Mouse (Mus musculus) lung, postnatal 0 days (tissue): ENCODE measurements at regions not wholly inside any gene's neighbourhood (a gene's known extent, or its start where the extent isn't known, plus 50 kb on each side); places are given as distances from the start of the nearest gene placed in this dataset.
"Not testable (repeated sequence)": the region's sequence is repeated elsewhere in the genome, so short reads cannot be mapped to it uniquely, and the experiment has no call there.

Experiments used
- ATAC-seq: fragments of 200-750 bp; cut with Nextera tagmentation; 2 replicates; pipeline ENCODE4 v1.8.0; 2017; ENCODE audit warnings: moderate library complexity
- DNase-seq: peaks from one replicate; pipeline ENCODE4 v3.0.0-alpha.2; 2016; ENCODE audit warnings: low spot score
- H3K27ac ChIP-seq: fragments of 300-500 bp; sonication (generic); 2 replicates; pipeline ENCODE4 v1.5.1; 2014; ENCODE audit warnings: antibody characterized with exemption, mild to moderate bottlenecking, low read length, mixed read lengths
- H3K27me3 ChIP-seq: fragments of 300-500 bp; sonication (generic); replicated peaks from 2 replicates; pipeline ENCODE4 v1.6.1; 2014; ENCODE audit warnings: low read length, mixed read lengths; ENCODE audit not compliant: insufficient read depth
- H3K36me3 ChIP-seq: fragments of 300-500 bp; sonication (generic); 2 replicates; pipeline ENCODE4 v1.6.1; 2014; ENCODE audit warnings: low read length, mixed read lengths; ENCODE audit not compliant: insufficient read depth
- H3K4me1 ChIP-seq: fragments of 300-500 bp; sonication (generic); 2 replicates; pipeline ENCODE4 v1.6.1; 2014; ENCODE audit warnings: antibody characterized with exemption, low read depth, low read length, mixed read lengths; ENCODE audit not compliant: insufficient read depth
- H3K4me2 ChIP-seq: fragments of 300-500 bp; sonication (generic); replicated peaks from 2 replicates; pipeline ENCODE4 v1.6.1; 2014; ENCODE audit warnings: low read depth, mild to moderate bottlenecking, low read length, moderate library complexity, mixed read lengths
- H3K4me3 ChIP-seq: fragments of 300-500 bp; sonication (generic); 2 replicates; pipeline ENCODE4 v1.5.1; 2014; ENCODE audit warnings: low read depth, low read length
- H3K9ac ChIP-seq: fragments of 300-500 bp; sonication (generic); replicated peaks from 2 replicates; pipeline ENCODE4 v1.6.1; 2014; ENCODE audit warnings: low read depth, mild to moderate bottlenecking
- H3K9me3 ChIP-seq: fragments of 300-500 bp; sonication (generic); 2 replicates; pipeline ENCODE4 v1.6.1; 2016; ENCODE audit warnings: low read length, mixed read lengths
- CTCF ChIP-seq: IDR thresholded peaks from 2 replicates; pipeline ENCODE4 v1.5.1; 2016; ENCODE audit warnings: antibody characterized with exemption, mild to moderate bottlenecking
- EP300 ChIP-seq: IDR thresholded peaks from 2 replicates; pipeline ENCODE4 v1.6.1; 2016; ENCODE audit warnings: antibody characterized with exemption, mild to moderate bottlenecking, control low read depth
- WGBS: fragments of 180-500 bp; shearing (Covaris S2); extraction: QIAGEN DNeasy Blood & Tissue Kit; methylation state at CpG from one replicate; pipeline ENCODE4 v1.1.7; 2014; 5-methylcytosine and 5-hydroxymethylcytosine counted together

DNA sequence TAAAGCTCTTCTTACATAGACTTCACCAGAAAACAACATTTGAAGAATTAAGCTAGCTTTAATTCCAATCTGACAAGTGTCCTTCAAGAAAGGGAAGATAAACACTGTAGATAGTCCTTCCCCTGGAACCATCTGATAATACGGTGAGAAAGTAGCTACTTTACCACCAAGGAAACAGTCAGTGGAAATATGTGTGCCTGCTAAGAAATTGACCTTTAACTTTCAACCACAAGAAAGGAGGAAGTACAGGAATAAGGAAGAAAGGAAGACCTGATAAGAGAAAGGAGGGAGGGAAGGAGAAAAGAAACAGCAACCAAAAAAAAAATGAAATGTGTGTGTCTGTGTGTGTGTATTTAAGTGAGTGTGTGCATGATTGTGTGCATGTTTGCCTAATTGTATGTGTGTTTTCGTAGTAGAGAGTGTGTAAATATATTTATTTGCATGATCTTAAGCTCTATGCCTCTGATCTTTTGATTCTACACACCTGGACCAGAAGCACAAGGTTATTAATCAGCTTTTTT, 831.3 kb downstream of the Pla2g4a start:
- no peak for ATAC-seq
- H3K9me3 ChIP-seq, result no peaks in the 10 kb centered on the region
- WGBS, result 27% methylated on average over 2 of the region's 2 CpGs

DNA sequence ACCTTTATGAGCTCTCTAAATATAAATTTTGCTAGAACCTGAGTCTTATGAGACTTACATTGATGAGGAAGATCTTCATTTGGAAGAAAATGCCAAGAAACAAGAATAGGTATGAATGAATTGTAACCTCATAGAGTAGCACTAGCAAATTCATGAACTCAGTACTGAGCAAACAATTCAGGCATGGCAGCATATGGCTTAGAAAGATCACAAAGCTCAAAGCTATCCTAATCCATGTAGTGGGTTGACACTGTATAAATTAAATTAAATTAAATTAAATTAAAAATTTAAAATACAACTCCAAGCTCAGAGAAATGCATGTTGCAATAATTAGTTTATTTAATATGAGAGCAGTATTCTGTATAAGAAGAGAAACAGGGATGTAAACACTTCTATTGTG, 832.0 kb downstream of the Pla2g4a start:
- H3K9ac ChIP-seq, result no peak overlapping the region
- DNase-seq (no peak), ATAC-seq (no peak)
- no peak overlapping the region for H3K27ac ChIP-seq
- TF ChIP-seq EP300 (no peak), CTCF (no peak)
- no peaks in the 10 kb centered on the region for H3K27me3 ChIP-seq
- H3K36me3 ChIP-seq, result no peaks in the 10 kb centered on the region
- no peaks in the 10 kb centered on the region for H3K9me3 ChIP-seq
- no peak overlapping the region for H3K4me3 ChIP-seq
- no peak overlapping the region for H3K4me2 ChIP-seq
- H3K4me1 ChIP-seq, result no peaks in the 10 kb centered on the region

More for the DNA sequence above, 831.3 kb downstream of the Pla2g4a start:
- no peak for DNase-seq
- TF ChIP-seq EP300, result no peak
- TF ChIP-seq CTCF, result no peak
- Histone ChIP-seq H3K4me2 (no peak overlapping the region), H3K9ac (no peak overlapping the region), H3K27me3 (no peaks in the 10 kb centered on the region), H3K4me3 (no peak overlapping the region), H3K4me1 (no peaks in the 10 kb centered on the region), H3K27ac (no peak overlapping the region), H3K36me3 (no peaks in the 10 kb centered on the region)

DNA sequence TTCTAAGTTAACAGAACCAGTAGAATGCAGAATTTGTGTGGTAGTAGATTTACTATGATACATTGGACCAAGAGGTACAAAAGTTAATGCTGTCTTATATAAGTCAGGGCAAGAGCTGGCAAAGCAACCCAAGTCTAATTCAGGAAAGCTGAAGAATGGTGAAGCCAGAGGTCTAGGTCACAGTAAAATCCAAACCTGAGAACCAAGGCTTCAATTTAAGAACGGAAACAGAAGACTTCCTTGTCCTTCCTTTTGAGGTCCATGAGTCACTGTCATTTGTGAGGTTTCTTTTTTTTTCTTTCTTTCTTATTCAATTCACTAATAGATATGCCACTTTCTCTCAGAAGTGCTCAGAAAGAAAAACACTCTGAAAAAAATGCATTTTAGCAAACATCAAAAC, 833.4 kb downstream of the Pla2g4a start:
- no peak for ATAC-seq
- 56% methylated on average over 1 of the region's 1 CpGs for WGBS

DNA sequence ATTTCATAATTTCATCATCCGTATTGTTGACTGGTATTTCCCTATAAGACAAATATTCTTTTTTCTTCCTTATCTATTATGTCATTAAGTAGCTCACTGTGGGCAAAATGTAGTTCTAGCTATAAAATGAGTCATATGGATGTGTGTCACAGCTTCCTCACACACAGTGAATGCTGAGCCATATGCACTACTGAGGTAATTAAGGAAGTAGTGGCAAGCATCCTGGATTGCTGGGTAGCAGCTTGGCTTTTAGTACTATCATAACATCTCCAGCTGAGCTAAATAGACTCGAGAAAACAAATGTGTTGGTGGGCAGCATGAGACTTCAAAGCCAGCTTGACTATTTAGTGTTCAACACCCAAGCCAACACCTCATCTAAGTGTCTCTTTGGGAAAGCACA, 857.7 kb downstream of the Pla2g4a start:
- H3K4me1 ChIP-seq, result no peaks in the 10 kb centered on the region
- WGBS, result 60% methylated on average over 2 of the region's 2 CpGs
- H3K9ac ChIP-seq, result no peak overlapping the region
- no peaks in the 10 kb centered on the region for H3K36me3 ChIP-seq
- no peaks in the 10 kb centered on the region for H3K9me3 ChIP-seq
- H3K27me3 ChIP-seq, result no peaks in the 10 kb centered on the region
- TF ChIP-seq EP300 (no peak), CTCF (no peak)
- no peak overlapping the region for H3K27ac ChIP-seq
- no peak for ATAC-seq
- no peak for DNase-seq
- H3K4me3 ChIP-seq, result no peak overlapping the region
- no peak overlapping the region for H3K4me2 ChIP-seq

More for the DNA sequence above, 833.4 kb downstream of the Pla2g4a start:
- no peak for TF ChIP-seq EP300
- TF ChIP-seq CTCF, result no peak
- Histone ChIP-seq H3K9ac (no peak overlapping the region), H3K9me3 (no peaks in the 10 kb centered on the region), H3K27me3 (no peaks in the 10 kb centered on the region), H3K4me3 (no peak overlapping the region), H3K4me2 (no peak overlapping the region), H3K36me3 (no peaks in the 10 kb centered on the region), H3K27ac (no peak overlapping the region), H3K4me1 (no peaks in the 10 kb centered on the region)
- no peak for DNase-seq

DNA sequence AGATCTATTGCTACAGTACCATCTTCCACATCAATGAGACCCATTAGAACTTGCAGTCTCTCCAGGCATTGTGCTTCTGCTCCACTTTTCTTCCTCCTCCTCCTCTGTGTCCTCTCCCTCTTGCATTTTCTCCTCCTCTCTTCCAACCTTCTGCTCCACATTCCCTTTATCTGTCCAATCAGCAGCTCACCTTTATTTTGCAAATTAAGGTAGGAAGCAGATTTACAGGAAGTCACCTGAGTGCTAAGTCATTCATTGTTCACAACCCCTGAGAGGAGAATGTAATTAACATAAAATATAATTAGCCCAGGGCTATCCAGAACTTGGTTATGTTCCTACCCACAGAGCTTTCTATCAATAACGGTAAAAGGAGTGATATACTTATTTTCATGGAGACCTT, 863.7 kb downstream of the Pla2g4a start:
- ATAC-seq (no peak), DNase-seq (no peak)
- no peak overlapping the region for H3K9ac ChIP-seq
- H3K27me3 ChIP-seq, result no peaks in the 10 kb centered on the region
- H3K27ac ChIP-seq, result no peak overlapping the region
- no peaks in the 10 kb centered on the region for H3K4me1 ChIP-seq
- H3K4me2 ChIP-seq, result no peak overlapping the region
- TF ChIP-seq CTCF, result no peak
- TF ChIP-seq EP300, result no peak
- 94% methylated on average over 1 of the region's 1 CpGs for WGBS
- H3K9me3 ChIP-seq, result no peaks in the 10 kb centered on the region
- no peak overlapping the region for H3K4me3 ChIP-seq
- H3K36me3 ChIP-seq, result no peaks in the 10 kb centered on the region

DNA sequence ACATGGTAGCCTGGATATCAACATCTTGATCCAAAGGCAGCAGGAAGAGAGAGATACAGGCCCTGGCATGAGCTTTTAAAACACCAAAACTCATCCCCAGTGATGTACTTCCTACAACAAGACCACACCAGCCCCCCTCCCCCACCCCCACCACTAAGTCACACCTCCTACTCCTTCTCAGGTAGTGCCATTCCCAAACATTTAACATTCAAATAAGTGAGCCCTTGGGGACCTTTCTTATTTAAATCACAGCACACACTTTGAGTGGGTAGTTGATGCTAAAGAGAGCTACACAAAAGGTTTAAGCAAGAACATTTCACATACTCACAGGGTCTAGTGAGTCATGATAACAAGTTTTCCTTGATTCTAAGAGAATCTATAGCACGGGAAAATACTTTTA, 886.4 kb downstream of the Pla2g4a start:
- Histone ChIP-seq H3K9ac (no peak overlapping the region), H3K9me3 (no peaks in the 10 kb centered on the region), H3K27me3 (no peaks in the 10 kb centered on the region), H3K4me2 (no peak overlapping the region), H3K36me3 (no peaks in the 10 kb centered on the region), H3K4me3 (no peak overlapping the region), H3K27ac (no peak overlapping the region), H3K4me1 (no peaks in the 10 kb centered on the region)
- ATAC-seq, result no peak
- 53% methylated on average over 1 of the region's 1 CpGs for WGBS
- TF ChIP-seq CTCF (no peak), EP300 (no peak)
- no peak for DNase-seq

DNA sequence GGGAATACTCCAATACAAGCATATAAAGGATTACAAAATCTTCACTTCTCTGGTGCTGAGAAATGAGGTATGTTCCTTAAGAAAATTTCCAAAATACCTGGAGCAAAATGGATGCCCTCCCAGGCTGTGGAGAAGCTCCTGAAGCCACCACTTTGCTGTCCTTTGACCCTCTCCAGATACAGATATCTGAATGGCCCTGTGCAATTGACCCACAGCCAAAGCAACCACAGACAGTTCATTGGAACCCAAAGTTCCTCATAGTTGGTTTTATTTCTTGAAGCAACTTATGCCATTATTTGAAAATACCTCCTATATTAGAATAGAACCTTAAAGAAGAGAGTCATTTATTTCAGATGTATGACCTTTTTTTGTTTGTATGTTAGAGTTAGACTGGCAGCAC, 891.5 kb downstream of the Pla2g4a start:
- no peak for DNase-seq
- TF ChIP-seq CTCF (no peak), EP300 (no peak)
- no peaks in the 10 kb centered on the region for H3K9me3 ChIP-seq
- no peak overlapping the region for H3K27ac ChIP-seq
- H3K4me3 ChIP-seq, result no peak overlapping the region
- no peak overlapping the region for H3K4me2 ChIP-seq
- H3K4me1 ChIP-seq, result no peaks in the 10 kb centered on the region
- ATAC-seq, result no peak
- no peaks in the 10 kb centered on the region for H3K27me3 ChIP-seq
- no peak overlapping the region for H3K9ac ChIP-seq
- no peaks in the 10 kb centered on the region for H3K36me3 ChIP-seq

DNA sequence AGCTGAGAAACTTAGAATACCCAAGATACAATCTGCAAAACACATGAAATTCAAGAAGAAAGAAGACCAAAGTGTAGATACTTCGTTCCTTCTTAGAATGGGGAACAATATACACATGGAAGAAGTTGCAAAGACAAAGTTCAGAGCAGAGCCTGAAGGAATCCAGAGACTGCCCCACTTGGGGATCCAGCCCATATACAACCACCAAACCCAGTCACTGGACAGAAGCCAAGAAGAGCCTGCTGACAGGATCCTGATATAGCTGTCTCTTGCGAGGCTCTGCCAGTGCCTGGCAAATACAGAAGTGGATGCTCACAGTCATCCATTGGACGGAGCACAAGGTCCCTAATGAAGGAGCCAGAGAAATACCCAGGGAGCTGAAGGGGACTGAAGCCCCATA, 898.1 kb downstream of the Pla2g4a start:
- not testable (repeated sequence) for H3K27ac ChIP-seq, DNase-seq, H3K9ac ChIP-seq, H3K9me3 ChIP-seq, H3K4me1 ChIP-seq, H3K27me3 ChIP-seq, H3K4me2 ChIP-seq, H3K36me3 ChIP-seq, H3K4me3 ChIP-seq, ATAC-seq
- 80% methylated on average over 2 of the region's 3 CpGs for WGBS
